Mouse (Mus musculus): ENCODE data around the gene Anxa11. TPM values are rescaled to one million over a fixed set of nuclear protein-coding genes. Genes with fewer than 3 reads are reported as not detected.
"Not testable (repeated sequence)": the region's sequence is repeated elsewhere in the genome, so short reads cannot be mapped to it uniquely, and the experiment has no call there.

The Anxa11 gene
- 10 to 100 TPM; 64.8 to 69.7 TPM for total RNA-seq (2021)

DNA sequence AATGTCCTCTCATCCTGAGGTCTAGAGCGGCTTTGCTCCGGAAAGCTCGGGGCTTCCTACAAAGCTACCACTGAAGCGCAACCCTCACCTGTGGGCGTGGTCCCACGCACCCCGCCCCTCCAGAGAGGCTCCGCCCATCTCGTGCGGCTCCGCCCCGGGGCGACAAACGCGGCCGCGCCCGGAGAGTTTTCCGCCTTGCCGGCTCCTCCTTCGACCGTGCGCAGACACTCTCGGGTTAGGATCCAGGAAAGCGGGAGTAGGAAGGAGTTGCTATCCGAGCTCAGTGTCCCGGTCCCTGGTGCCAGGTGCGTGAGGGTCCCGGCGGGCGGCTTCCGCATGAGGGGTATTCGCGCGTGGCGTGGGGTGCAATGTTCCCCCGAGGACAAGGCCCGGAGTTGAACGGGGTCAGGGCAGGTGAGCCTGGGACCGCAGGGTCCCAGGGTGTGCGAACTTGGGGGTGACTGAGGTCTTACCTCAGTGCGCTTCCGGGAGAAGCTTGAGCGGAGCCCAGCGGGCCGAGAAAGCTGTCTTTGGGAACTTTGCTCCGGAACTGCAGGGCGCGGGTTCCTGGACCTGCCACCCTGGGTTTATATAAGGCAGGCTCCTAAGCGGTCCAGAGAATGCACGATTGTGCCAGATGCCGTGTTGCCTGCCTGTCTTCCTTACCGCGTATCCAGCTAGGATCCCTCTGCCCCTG, at the start of gene Anxa11:
TSS of gene Anxa11 (plus strand) at position 166 of the 697 bp plus-strand sequence.
- peak; percentile 46 to 64 for DNase-seq (ENCODE audit: extremely low spot score in 1 of 2, low spot score in 1 of 2)

DNA sequence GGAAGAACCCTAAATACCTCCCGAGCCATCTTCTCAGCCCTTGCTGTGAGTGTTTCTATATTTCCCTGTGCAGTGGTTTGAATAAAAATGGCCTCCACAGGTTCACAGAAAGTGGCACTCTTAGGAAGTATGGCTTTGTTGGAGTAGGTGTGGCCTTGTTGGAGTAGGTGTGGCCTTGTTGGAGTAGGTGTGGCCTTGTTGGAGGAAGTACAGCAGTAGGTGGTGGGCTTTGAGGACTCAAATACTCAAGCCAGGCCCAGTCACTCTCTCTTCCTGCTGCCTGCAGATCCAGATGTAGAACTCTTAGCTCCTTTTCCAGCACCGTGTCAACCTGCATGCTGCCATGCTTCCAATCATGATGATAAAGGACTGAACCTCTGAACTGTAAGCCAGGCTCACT, 47.6 kb upstream of the Anxa11 start:
- DNase-seq (ENCODE audit: extremely low spot score in 1 of 2, low spot score in 1 of 2) = no peak

DNA sequence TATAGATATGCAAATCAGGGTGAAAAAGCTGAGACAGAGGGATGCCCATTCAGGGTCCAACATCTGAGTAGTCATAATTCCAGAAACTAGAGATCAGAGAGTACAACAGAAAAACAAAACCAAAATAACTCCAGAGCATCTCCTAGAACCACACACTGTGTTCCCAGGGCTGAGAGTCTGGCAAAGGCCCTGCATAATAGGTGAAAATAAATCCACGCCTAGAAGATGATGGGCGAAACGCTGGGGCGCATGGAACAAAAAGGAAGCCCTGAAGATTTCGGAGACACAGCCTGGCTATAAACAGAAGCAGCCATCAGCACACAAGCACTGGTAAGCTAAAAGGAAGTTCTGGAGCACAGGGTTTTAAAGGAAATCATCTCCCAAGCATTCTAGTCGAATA, 46.9 kb upstream of the Anxa11 start:
- no peak for DNase-seq (ENCODE audit: extremely low spot score in 1 of 2, low spot score in 1 of 2)

DNA sequence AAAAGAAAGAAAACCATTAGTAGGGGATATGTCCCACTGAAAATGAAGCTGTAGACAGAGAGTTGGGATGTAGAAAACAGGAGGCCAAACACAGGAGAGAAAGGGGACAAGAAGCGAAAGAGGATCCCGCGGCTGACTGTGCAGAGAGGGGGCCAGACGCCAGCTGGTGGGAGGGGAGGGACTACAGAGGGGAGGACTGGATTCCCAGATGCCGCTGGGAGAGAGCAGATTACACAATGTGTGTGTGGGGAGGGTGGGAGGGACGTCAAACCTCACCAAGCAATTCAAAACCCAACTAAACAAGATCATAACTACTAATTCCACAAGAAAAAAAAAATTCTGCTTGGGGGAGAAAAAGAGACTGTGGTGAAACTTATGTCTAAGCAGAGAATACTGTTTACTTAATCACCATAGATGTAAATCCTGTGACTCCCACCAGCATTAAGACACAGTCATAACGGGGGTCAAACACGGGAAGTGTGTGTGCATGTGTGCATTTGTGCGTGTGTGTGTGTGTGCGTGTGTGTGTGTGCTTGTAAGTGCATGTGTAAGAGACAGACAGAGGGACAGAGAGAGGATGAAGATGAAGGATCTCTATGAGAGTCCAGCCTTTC, 46.3 kb upstream of the Anxa11 start:
- peak; percentile 29 to 49 for DNase-seq (ENCODE audit: extremely low spot score in 1 of 2, low spot score in 1 of 2)

DNA sequence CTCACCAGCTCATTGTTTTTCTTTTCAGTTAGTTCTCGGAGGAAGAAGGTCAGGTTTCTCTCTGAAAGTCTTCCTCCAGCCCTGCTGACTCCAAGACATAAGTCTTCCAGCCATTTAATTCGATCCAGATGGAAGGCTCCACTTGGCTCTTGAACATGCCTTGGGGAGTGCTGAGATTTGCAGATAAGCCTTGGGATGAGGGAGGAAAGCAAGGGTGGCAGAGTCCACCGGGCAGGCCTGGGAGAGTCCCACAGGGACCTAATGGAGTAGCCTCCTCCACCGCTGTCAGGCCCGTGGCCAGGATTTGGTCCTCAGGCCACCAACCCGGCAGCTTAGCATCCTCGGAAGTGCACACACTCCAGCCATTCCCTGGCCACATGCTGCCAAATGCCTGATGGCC, 45.3 kb upstream of the Anxa11 start:
- DNase-seq (ENCODE audit: extremely low spot score in 1 of 2, low spot score in 1 of 2) = no peak

DNA sequence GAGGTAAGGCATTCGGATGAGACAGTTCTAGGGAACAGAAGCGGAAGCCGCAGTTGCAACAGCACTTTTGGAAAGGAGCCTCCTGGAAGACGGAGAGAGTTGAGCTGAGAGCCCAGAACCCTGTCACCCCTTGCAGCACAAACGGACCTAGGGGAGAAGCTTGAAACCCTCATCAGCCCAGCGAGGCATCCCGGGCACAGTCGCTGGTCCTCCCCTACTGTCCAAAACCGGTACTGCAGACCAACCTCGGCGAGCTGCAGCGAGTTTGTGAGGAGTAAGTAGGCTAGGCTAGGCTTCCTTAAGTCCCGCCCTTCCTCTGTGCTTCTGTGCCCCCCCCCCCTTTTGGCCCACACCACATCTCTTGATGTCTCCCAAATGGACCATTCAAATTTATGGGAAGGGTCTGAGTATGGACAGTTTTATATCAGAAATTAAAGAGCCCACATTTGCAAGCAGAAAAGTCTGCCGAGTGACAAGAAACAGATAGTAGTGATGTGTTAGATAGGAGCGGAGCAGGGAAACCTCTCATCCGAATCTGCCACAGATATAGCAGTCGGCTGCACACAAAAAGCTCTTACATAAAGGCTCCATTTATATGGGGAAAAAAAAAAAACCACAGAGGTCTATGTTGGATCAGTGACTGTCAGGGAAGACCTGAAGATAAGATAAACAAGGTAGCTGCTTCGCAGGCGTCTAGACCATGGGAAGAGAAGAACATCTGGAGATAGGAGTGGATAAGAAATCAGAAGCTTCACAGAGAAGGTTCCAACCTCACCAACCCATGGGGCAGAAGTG, 41.6 kb upstream of the Anxa11 start:
- peak; percentile 83 to 96 for DNase-seq (ENCODE audit: extremely low spot score in 1 of 2, low spot score in 1 of 2)

DNA sequence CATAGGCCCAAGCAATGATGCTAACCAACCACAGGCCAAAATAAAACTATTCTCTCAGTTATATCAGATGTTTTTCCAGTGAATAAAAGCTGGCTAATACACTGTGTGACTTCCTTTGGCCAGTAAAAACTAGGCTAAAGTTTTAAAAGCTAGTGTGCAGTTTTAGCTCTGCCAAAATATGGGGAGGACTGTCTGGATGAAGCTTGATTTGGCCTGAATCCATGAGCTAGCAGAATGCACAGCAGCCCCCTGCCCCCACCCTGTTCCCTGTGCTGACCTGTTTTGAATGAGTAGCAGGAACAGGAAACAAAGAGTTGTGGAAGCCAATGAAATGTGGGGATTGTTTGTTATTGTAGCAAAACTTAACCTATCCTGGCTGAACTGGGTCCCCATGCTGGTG, 39.4 kb upstream of the Anxa11 start:
- DNase-seq (ENCODE audit: extremely low spot score in 1 of 2, low spot score in 1 of 2) = no peak

DNA sequence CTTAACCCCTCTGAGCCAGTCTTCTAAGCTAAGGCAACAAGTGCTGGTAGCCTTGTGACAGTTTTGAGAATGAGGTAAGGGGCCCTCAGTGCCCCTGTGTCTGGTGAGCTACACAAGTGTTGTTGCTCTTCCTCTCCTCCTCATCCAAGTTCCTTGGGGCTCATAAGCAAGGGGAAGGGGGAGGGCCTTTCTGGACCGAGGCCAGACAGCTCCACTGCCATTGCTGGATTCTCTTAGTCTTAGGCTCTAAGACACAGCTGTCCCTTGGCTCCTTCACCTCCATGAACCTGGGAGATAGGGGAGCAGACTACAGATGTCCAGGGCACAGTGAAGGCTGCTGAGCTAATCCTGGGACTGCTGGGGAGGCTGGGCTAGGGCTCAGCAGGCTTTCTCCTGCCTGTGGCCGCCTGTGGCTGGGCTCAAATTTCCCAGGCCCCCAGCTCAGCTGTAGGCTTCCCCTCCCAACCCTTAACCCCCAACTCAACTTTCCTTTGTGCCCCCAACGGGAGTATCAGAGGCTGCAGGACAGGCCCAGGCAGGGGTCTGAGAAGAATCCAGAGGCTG, 38.6 kb upstream of the Anxa11 start:
- DNase-seq (ENCODE audit: extremely low spot score in 1 of 2, low spot score in 1 of 2) = no peak

DNA sequence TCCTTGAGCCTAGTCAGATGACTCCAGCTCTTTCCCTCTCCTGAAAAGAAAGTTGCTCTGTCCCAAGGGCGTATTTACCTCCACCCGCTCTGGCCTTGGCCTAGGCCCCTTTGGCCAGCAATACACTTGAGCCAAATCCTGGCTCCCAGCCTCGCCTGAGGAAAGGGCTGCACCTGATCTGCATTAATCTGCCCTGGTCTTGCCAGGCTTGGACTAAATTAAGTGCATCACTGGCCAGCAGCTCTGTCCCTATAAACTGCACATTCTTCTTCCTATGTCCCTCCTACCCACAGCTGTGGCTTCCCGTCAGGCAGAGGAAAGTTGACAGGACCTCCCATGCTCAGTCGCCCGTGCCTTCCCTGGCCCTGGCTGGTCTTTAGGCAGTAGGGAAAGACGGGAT, 36.1 kb upstream of the Anxa11 start:
- peak in 1 of 2 experiments; percentile 30 for DNase-seq (ENCODE audit: extremely low spot score in 1 of 2, low spot score in 1 of 2)

DNA sequence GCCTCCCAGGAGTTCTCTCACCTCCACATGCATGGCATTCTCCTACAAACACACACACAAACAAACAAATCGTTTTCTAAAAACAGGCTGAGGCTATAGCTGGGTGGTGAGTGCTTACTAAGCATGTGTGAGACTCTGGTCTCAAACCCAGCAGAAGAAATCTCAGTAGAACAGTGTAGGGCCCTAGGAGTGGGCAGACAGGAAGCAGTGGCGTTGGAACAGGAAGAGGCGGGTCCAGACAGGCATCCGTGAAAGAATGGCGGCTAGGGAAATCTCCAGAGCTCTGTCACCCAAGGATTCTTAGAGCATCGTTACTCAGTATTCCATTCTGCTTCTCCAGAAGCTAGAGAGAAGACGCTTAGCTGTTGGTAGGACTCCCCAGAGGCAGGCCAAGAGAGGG, 35.4 kb upstream of the Anxa11 start:
- DNase-seq (ENCODE audit: extremely low spot score in 1 of 2, low spot score in 1 of 2) = no peak

DNA sequence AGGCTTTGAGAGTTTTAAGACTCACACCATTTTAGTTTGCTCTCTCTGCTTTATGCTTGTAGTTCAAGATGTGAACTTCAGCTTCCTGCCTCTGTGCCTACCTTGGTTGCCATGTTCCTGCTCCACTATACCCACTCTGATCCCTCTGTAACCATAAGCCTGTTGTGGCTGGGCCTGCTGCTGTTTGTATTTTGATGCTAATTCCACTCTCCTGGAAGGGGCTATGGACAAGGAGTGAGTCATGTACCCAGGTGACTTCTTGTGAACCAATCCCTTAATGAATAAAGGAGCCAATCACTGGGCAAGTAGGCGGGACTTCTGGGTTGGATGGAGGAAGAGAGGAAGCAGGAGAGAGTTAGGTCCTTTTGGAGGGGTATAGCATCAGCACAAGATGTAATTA, 30.9 kb upstream of the Anxa11 start:
- not testable (repeated sequence) for DNase-seq (ENCODE audit: extremely low spot score in 1 of 2, low spot score in 1 of 2)

DNA sequence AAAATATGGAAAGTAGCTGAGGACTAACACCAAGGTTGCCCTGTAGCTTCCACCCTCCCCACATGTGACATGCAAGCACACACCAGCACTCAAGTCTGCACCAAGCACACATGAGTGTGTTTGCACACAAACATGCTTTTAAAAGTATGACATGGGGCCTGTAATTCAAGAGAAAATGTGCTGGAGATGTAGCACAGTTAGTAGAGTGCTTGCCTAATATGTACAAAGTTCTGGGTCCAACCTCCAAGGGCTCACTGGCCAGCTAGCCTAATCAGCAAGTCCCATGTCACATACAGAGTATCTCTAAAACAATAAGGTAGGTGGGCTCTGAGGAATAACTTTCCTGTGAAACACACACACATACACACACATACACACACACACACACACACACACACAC, 27.8 kb upstream of the Anxa11 start:
- DNase-seq (ENCODE audit: extremely low spot score in 1 of 2, low spot score in 1 of 2) = no peak

DNA sequence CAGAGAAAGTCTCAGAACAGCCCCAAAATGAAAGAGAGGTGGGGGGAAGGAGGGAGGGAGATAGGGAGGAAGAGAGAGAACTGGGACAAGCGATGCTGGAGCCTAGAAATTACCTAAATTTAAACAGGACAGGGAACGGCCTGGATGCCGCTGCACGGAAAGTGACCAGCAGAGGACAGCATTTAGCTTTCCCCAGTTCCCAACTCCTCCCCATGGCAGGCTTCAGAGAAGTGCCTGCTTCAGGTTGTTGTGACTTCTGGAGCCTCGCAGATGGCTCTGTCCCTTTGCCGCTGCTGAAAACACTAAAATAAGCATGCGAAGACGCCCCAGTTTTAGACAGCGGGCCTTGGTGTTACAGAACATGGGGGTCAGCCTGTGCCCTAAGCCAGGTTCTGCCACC, 25.5 kb upstream of the Anxa11 start:
- peak; percentile 31 to 69 for DNase-seq (ENCODE audit: extremely low spot score in 1 of 2, low spot score in 1 of 2)

DNA sequence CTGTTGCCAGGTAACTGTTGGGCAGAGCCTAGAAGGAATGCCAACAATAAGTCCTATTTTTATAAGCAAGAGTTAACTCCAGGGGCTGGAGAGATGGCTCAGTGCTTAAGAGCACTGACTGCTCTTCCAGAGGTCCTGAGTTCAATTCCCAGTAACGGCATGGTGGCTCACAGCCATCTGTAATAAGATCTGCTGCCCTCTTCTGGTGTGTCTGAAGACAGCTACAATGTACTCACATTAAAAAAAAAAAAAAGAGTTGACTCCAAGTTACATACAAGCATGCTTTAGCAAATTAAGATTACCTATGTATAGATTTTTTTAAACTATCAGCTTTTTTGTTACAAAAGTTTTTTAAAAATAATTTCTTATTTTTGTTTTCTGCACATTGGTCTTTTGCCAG, 19.4 kb upstream of the Anxa11 start:
- no peak for DNase-seq (ENCODE audit: extremely low spot score in 1 of 2, low spot score in 1 of 2)

DNA sequence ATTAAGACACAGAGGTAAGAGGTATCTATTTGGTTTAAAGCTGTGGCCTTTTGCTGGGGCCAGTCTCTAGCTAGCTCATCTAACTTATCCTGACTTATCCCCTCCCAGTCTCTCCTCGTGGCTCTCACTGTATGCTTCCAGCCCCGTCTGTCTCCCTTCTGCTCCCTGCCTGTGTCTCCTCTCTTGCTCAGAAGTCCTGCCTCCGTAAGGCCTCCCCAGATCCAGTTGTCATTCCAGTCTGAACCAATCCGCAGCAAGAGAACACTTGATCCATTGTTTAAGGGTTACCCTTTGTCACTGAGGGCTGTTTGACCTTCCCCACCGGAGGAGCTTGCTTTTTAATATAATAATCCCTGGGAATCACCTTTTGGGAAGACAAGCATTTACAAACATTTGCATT, 17.0 kb upstream of the Anxa11 start:
- DNase-seq (ENCODE audit: extremely low spot score in 1 of 2, low spot score in 1 of 2) = no peak

DNA sequence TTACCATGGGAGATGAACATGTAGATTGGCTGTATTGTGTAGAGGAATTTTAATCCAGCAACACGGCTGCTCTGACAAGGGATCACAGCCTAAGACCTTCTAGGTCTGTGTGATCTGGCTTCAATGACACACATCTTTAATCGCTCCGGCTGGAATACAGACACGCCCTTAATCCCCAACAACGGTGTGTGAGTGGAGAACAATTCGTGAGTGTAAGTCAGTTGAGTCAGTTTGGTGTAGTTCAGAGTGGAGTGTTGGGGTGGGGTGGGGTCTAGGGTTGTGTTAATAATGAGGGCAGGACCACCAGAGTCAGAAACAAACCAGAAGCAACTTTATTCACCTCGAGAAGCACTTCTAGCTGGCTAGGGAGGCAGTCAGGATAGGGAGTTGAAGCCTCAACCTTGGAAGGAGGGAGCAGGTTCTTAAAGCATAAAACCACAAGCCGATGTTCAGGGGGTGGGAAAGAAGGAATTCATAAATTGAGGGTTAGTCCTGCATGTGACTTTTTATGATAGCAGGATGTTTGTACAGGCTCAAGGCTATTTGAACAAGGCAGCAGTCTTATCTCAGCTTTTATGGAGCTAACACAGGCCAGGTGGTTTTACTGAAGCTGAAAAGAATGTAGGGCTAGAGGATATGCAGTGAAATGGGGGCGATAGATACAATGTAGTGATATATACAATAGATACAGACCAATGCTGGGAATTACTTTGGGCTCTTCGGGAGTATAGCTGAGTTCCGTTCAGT, 15.9 kb upstream of the Anxa11 start:
- DNase-seq (ENCODE audit: extremely low spot score in 1 of 2, low spot score in 1 of 2) = no peak

DNA sequence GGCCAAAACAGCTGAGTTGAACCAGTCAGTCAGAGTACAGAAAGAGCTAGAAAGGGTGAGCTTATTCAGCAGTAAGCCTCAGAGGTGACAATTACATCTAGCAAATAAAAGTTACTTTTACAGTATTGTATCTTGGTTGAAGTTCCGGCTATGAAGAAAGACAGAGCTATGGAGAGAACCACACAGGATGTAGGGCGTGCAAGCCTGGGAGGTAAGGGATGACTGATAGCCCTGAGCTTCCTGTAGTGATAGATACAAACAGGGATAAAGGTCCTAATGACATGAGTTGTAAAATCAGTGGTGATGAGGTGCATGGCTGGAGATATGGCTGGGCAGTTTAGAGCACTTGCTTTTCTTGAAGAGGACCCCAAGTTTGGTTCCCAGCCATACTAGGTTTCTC, 15.1 kb upstream of the Anxa11 start:
- DNase-seq (ENCODE audit: extremely low spot score in 1 of 2, low spot score in 1 of 2) = no peak

DNA sequence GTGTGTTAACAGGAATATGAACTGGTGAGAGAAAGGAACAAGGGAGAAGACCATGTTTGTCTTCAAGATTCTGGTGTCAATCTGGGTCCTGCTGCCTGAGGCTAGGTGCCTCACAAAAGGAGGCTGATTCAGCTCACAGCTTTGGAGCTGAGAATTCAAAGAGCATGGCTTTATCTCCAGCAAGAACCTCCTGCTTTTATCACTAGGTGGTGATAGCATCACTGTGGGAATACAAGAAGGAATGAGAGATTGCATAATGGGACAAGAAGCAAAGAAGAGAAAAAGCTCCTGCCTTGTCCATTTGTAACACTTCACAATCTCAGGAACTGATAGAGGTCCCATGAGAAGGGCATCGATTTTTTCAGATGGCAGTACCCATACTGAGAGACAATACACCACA, 10.6 kb upstream of the Anxa11 start:
- DNase-seq (ENCODE audit: extremely low spot score in 1 of 2, low spot score in 1 of 2) = no peak

DNA sequence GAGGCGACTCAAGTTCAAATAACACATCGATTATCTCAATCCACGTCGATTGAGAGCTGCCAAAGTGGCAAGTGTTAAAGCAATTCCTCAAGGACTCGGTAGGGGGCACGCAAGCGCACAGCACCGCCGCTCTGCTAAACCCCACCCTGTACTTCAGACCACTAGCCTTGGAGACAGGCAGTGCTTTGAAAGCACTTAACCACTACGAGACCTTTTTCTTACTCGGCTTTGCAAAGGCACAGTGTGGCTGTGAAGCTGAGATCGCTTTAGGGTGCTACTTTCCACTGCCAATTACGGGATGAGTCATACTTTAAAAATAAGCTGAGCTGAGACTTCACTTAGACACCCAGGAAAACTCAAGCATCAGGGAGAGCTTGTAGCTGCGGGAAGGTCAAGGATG, 9.7 kb upstream of the Anxa11 start:
- peak; percentile 45 to 68 for DNase-seq (ENCODE audit: extremely low spot score in 1 of 2, low spot score in 1 of 2)

DNA sequence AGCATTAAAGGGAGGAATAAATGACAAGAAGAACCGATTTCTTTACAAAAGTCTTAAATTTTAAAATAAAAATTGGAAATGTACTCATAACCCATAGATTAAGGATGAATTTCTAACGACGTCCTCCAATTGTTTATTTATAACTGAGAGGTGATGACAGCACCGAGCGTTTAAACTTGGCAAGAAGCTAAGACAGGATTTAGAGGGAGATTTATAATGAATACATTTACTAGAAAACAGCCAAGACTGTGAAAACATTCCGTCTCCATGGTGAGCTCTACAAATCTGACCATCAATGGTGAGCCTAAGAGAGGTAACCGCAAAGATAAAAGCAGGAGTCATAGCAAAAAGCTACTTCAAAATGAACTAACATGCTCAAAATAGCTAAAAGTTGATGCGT, 3.5 kb upstream of the Anxa11 start:
- DNase-seq (ENCODE audit: extremely low spot score in 1 of 2, low spot score in 1 of 2) = no peak

DNA sequence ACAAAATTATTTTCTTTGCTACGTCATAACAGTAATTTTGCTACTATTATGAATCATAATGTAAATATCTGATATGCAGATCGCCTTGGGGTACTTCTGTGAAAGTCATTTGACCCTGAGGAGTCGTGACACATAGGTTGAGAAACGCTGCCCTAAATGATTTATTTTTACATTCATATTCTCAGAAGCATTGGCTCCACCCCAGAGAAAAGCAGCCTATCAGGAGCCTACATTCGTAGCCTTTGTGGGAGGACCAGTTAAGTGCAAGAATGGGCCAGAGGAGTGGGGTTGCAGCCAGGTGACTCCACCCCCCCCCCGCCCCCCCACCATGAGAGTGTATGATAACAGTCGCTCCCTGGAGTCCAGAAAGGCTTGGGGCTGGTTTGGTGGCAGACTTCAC, 2.2 kb upstream of the Anxa11 start:
- DNase-seq (ENCODE audit: extremely low spot score in 1 of 2, low spot score in 1 of 2) = no peak
